Mouse (Mus musculus): Measurements from ENCODE around the gene Cdk5rap3.

- TF ChIP-seq GATA1 (IDR thresholded peaks at IDR 0.05; ENCODE audit: borderline replicate concordance, low read length) (no peak), FLI1 (IDR thresholded peaks at IDR 0.05; ENCODE audit: low read length) (no peak)
Observed at GRCm38 (mm10) chr11:96860564-96860963, 55.7 kb downstream of the Cdk5rap3 start.

Measured in megakaryocyte, embryonic 14.5 days (primary cell).